Mouse (Mus musculus) kidney, embryonic 15.5 days (tissue): ENCODE measurements at regions not wholly inside any gene's neighbourhood (a gene's known extent, or its start where the extent isn't known, plus 50 kb on each side); places are given as distances from the start of the nearest gene placed in this dataset.

Experiments used
- ATAC-seq: fragments of 200-750 bp; cut with Nextera tagmentation; replicated peaks from 2 replicates; pipeline ENCODE4 v1.8.0; 2017; ENCODE audit warnings: moderate TSS enrichment; ENCODE audit not compliant: low FRiP score
- H3K27ac ChIP-seq: fragments of 300-500 bp; sonication (generic); 2 replicates; pipeline ENCODE4 v1.5.1; 2015; ENCODE audit warnings: mild to moderate bottlenecking, inconsistent platforms
- H3K27me3 ChIP-seq: fragments of 300-500 bp; sonication (generic); 2 replicates; pipeline ENCODE4 v1.6.1; 2015; ENCODE audit warnings: inconsistent platforms
- H3K36me3 ChIP-seq: fragments of 300-500 bp; sonication (generic); 2 replicates; pipeline ENCODE4 v1.6.1; 2015; ENCODE audit warnings: inconsistent platforms
- H3K4me1 ChIP-seq: fragments of 300-500 bp; sonication (generic); 2 replicates; pipeline ENCODE4 v1.6.1; 2015; ENCODE audit warnings: inconsistent platforms
- H3K4me2 ChIP-seq: fragments of 300-500 bp; sonication (generic); 2 replicates; pipeline ENCODE4 v1.6.1; 2015; ENCODE audit warnings: moderate library complexity, mild to moderate bottlenecking, inconsistent platforms
- H3K4me3 ChIP-seq: fragments of 300-500 bp; sonication (generic); replicated peaks from 2 replicates; pipeline ENCODE4 v1.5.1; 2015; ENCODE audit warnings: mild to moderate bottlenecking, inconsistent platforms
- H3K9ac ChIP-seq: fragments of 300-500 bp; sonication (generic); 2 replicates; pipeline ENCODE4 v1.6.1; 2015; ENCODE audit warnings: mild to moderate bottlenecking, inconsistent platforms
- H3K9me3 ChIP-seq: fragments of 300-500 bp; sonication (generic); replicated peaks from 2 replicates; pipeline ENCODE4 v1.6.1; 2016; ENCODE audit warnings: inconsistent platforms
- WGBS: fragments of 180-500 bp; shearing (Covaris S2); methylation state at CpG from one replicate; pipeline ENCODE4 v1.1.7; 2015; ENCODE audit warnings: mixed read lengths; 5-methylcytosine and 5-hydroxymethylcytosine counted together

GRCm38 (mm10) chr16:31587036-31587435 is 76.2 kb upstream of the Dlg1 start:
- WGBS, result 52% methylated on average over 1 of the region's 1 CpGs
- H3K9ac ChIP-seq, result no peak overlapping the region
- ATAC-seq, result no peak
- no peaks in the 10 kb centered on the region for H3K36me3 ChIP-seq
- H3K9me3 ChIP-seq, result no peaks in the 10 kb centered on the region
- peaks cover 7% of the 10 kb centered on the region for H3K4me1 ChIP-seq
- no peak overlapping the region for H3K4me3 ChIP-seq
- no peak overlapping the region for H3K27ac ChIP-seq
- no peaks in the 10 kb centered on the region for H3K27me3 ChIP-seq
- H3K4me2 ChIP-seq, result no peak overlapping the region

DNA sequence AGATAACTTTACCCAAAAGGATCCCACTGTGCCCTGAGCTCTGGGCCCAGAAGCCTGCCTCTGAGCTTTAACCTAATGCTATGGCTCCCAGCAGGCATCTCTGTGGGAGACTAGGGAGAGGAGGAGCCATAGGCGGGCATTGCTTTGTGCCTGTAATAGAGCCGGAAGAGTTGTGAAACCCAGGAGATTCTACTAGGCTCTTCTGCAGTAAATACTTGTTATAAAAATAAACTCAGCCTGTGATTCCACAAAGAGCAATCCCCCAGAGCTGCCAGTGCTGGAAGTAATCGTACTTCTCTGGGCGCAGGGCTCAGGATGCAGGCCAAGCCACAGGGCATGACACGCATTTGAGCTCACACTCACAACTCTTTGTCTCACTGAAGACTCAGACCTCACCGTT is 73.7 kb upstream of the Dlg1 start:
- Histone ChIP-seq H3K4me3 (no peak overlapping the region), H3K27me3 (no peaks in the 10 kb centered on the region), H3K36me3 (no peaks in the 10 kb centered on the region), H3K9ac (no peak overlapping the region), H3K4me2 (no peak overlapping the region), H3K27ac (no peak overlapping the region), H3K4me1 (peaks cover 28% of the 10 kb centered on the region), H3K9me3 (no peaks in the 10 kb centered on the region)
- WGBS, result 45% methylated on average over 6 of the region's 6 CpGs
- ATAC-seq, result no peak

DNA sequence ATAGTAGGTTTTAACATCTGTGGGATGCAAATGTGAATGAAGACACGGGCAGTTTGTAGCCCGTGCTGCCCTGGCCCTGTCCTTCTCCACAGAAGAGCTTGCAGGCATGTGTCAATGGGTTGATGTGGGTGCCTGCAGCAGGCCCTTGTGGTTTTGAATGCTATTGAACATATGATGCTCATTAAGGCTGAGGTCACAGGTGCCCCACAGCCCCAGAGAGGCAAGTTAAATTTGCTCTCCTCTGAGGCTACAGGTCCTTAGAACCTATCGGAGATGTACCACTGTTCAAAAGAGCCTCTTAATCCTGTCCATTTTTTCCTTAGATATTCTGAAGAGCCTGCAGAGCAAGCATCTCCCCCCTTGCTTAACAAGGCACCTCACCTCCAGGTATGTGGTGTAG is 71.7 kb upstream of the Dlg1 start:
- H3K27ac ChIP-seq, result peak overlapping the region; percentile 90
- H3K9me3 ChIP-seq, result no peaks in the 10 kb centered on the region
- H3K4me3 ChIP-seq, result no peak overlapping the region
- peaks cover 28% of the 10 kb centered on the region for H3K4me1 ChIP-seq
- ATAC-seq, result 0 out of 2 replicates have a peak, but pooled peaks have one; percentile 9
- H3K4me2 ChIP-seq, result peak overlapping the region; percentile 37
- no peaks in the 10 kb centered on the region for H3K27me3 ChIP-seq
- H3K9ac ChIP-seq, result no peak overlapping the region
- WGBS, result 35% methylated on average over 3 of the region's 3 CpGs
- no peaks in the 10 kb centered on the region for H3K36me3 ChIP-seq

GRCm38 (mm10) chr16:31592014-31592871 is 71.0 kb upstream of the Dlg1 start:
- WGBS, result 1% methylated on average over 7 of the region's 7 CpGs
- peak overlapping the region; percentile 18; the same call in 1 of the 2 replicates for H3K4me3 ChIP-seq
- no peaks in the 10 kb centered on the region for H3K36me3 ChIP-seq
- H3K9ac ChIP-seq, result no peak overlapping the region
- H3K27me3 ChIP-seq, result no peaks in the 10 kb centered on the region
- peak overlapping the region; percentile 37 for H3K4me2 ChIP-seq
- H3K9me3 ChIP-seq, result no peaks in the 10 kb centered on the region
- H3K27ac ChIP-seq, result peak overlapping the region; percentile 90
- peaks cover 28% of the 10 kb centered on the region for H3K4me1 ChIP-seq
- peak; percentile 96 for ATAC-seq

- H3K9ac ChIP-seq, result no peak overlapping the region
- H3K4me2 ChIP-seq, result no peak overlapping the region
- 35% methylated on average over 9 of the region's 9 CpGs for WGBS
- H3K9me3 ChIP-seq, result no peaks in the 10 kb centered on the region
- H3K27ac ChIP-seq, result peak overlapping the region; percentile 90
- H3K4me3 ChIP-seq, result no peak overlapping the region
- H3K4me1 ChIP-seq, result peaks cover 28% of the 10 kb centered on the region
- peak; percentile 52; the same call in 1 of the 2 replicates for ATAC-seq
- no peaks in the 10 kb centered on the region for H3K36me3 ChIP-seq
- no peaks in the 10 kb centered on the region for H3K27me3 ChIP-seq
Observed at GRCm38 (mm10) chr16:31592973-31593683, 70.1 kb upstream of the Dlg1 start.

DNA sequence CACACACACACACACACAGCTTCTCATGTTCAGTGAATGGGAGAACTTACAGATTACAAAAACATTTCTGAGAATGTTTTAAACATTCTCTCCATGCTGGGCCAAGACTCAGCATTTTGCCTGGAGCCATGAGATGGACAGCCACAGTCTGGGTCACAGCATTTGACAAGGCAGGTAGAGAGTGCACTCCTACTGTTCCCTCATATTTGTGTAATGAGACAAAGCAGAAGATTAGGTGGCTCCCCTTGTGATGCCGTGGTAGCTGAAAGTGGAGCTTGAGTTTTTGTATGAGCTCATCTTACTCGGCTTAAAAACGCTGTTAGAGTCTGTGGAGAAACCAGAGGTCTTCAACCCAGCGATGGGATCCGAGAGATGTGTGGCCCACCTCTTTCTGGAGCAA is 65.3 kb upstream of the Dlg1 start:
- H3K36me3 ChIP-seq, result no peaks in the 10 kb centered on the region
- no peak overlapping the region for H3K4me2 ChIP-seq
- ATAC-seq, result no peak
- H3K4me3 ChIP-seq, result no peak overlapping the region
- H3K4me1 ChIP-seq, result peaks cover 11% of the 10 kb centered on the region
- H3K9me3 ChIP-seq, result no peaks in the 10 kb centered on the region
- H3K27ac ChIP-seq, result no peak overlapping the region
- H3K27me3 ChIP-seq, result no peaks in the 10 kb centered on the region
- WGBS, result 78% methylated on average over 5 of the region's 5 CpGs
- H3K9ac ChIP-seq, result no peak overlapping the region

GRCm38 (mm10) chr16:31598409-31598988 is 64.7 kb upstream of the Dlg1 start:
- Histone ChIP-seq H3K36me3 (no peaks in the 10 kb centered on the region), H3K9ac (no peak overlapping the region), H3K4me3 (no peak overlapping the region), H3K27ac (no peak overlapping the region), H3K27me3 (no peaks in the 10 kb centered on the region), H3K9me3 (no peaks in the 10 kb centered on the region), H3K4me1 (peaks cover 6% of the 10 kb centered on the region), H3K4me2 (no peak overlapping the region)
- 84% methylated on average over 9 of the region's 9 CpGs for WGBS
- ATAC-seq, result peak; percentile 58; the same call in 1 of the 2 replicates

- H3K4me2 ChIP-seq, result no peak overlapping the region
- no peak overlapping the region for H3K9ac ChIP-seq
- H3K36me3 ChIP-seq, result no peaks in the 10 kb centered on the region
- peaks cover under 1% of the 10 kb centered on the region; the same call in 1 of the 2 replicates for H3K4me1 ChIP-seq
- WGBS, result 91% methylated on average over 6 of the region's 6 CpGs
- H3K27me3 ChIP-seq, result no peaks in the 10 kb centered on the region
- H3K27ac ChIP-seq, result no peak overlapping the region
- no peak for ATAC-seq
- H3K4me3 ChIP-seq, result no peak overlapping the region
- no peaks in the 10 kb centered on the region for H3K9me3 ChIP-seq
Observed at GRCm38 (mm10) chr16:31598989-31599421, 64.2 kb upstream of the Dlg1 start.

DNA sequence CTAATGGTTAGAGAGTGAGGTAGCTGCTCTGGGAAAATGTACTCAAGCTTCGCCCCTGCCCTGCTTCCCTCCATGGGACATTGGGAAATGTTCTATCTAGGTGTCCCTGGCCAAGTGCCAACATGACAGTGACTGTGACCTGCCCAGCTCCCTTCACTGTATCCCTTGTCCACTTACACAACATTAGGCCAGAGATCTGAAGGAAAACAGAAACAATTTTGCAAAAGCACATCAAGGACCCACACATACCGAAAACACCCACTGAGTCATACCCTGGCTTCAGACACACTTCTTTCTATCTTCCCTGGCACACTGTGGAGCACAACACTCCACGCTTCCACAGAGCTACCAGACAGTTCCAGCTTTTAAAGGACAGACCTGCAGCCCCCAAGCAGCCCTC is 62.0 kb upstream of the Dlg1 start:
- H3K9me3 ChIP-seq, result no peaks in the 10 kb centered on the region
- H3K27me3 ChIP-seq, result no peaks in the 10 kb centered on the region
- H3K9ac ChIP-seq, result no peak overlapping the region
- WGBS, result 93% methylated on average over 3 of the region's 3 CpGs
- H3K27ac ChIP-seq, result no peak overlapping the region
- H3K4me2 ChIP-seq, result no peak overlapping the region
- no peak overlapping the region for H3K4me3 ChIP-seq
- H3K36me3 ChIP-seq, result no peaks in the 10 kb centered on the region
- H3K4me1 ChIP-seq, result no peaks in the 10 kb centered on the region; the same call in 1 of the 2 replicates
- no peak for ATAC-seq

DNA sequence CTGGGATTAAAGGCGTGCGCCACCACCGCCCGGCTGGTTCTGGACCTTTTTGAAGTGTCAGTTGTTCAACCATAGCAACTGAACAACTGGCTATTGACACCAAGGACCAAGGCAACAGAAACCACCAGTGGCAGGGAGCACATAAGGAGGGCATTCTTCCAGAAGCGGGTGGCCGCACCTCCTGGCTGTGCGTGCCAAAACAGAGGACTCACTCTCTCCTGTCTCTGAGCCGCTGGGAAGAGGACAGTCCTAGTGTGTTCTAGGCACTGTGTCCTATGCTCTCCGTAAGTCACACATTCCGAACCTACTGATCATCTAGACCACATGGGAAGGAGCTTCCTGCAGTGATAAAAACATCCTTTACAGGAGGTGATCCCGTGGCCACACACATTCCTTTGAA is 60.1 kb upstream of the Dlg1 start:
- WGBS, result 80% methylated on average over 11 of the region's 11 CpGs
- H3K4me3 ChIP-seq, result no peak overlapping the region
- H3K27ac ChIP-seq, result no peak overlapping the region
- no peak overlapping the region for H3K9ac ChIP-seq
- H3K36me3 ChIP-seq, result no peaks in the 10 kb centered on the region
- no peaks in the 10 kb centered on the region for H3K9me3 ChIP-seq
- ATAC-seq, result no peak
- H3K4me2 ChIP-seq, result no peak overlapping the region
- no peaks in the 10 kb centered on the region for H3K27me3 ChIP-seq
- H3K4me1 ChIP-seq, result no peaks in the 10 kb centered on the region; the same call in 1 of the 2 replicates

DNA sequence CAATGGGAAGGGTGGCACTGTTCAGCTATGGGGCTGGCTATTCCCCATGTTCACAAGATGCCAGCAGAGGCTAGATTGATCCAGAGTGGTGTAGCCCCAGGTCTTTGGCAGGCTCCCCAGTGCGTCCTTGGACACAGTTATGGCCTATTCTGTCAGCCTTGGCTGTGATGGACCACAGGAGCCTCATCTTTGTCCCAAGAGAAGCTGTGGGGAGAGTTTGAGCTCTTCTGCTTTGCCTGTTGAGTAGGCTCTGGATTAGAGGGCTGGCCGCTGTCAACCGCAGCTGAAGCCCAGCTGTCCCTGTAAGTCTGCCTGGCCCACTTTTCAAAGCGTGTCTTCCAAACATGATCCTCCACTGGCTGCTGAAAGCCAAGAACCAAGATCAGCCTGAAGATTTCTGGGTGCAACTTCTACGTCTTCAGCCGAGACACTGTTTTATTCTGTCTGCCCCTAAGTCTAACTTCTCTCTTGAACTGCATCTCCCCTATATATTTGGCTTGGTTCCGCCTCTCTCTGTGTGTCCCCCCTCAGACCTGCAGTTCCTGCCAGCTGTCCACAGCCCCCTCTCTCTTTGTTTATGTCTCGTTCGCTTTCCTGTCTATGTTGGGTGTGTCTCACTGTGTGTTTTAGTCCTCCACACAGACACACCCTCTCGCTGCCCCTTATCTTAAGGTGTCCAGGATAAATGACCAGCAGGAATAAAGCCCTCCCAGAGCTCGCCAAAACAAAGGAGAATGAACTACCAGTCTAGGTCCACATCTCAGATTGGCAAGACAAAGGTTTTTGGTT is 56.7 kb upstream of the Dlg1 start:
- no peak overlapping the region for H3K4me3 ChIP-seq
- no peak for ATAC-seq

More for the DNA sequence above, 56.7 kb upstream of the Dlg1 start:
- H3K9ac ChIP-seq, result no peak overlapping the region
- H3K9me3 ChIP-seq, result no peaks in the 10 kb centered on the region
- peaks cover 7% of the 10 kb centered on the region; the same call in 1 of the 2 replicates for H3K4me1 ChIP-seq
- no peaks in the 10 kb centered on the region for H3K27me3 ChIP-seq
- H3K27ac ChIP-seq, result peak overlapping the region; percentile 28
- H3K36me3 ChIP-seq, result no peaks in the 10 kb centered on the region
- WGBS, result 72% methylated on average over 11 of the region's 11 CpGs
- H3K4me2 ChIP-seq, result no peak overlapping the region
